Mouse (Mus musculus): ENCODE results near the gene Vwa8. TPM values are rescaled to one million over a fixed set of nuclear protein-coding genes. Genes with fewer than 3 reads are reported as not detected.
"Not testable (repeated sequence)": the region's sequence is repeated elsewhere in the genome, so short reads cannot be mapped to it uniquely, and the experiment has no call there.

Vwa8 gene
- polyA plus RNA-seq, 1 experiment from 2014 or later: 8.2 TPM

- no peaks in the 10 kb centered on the region for H3K27me3 ChIP-seq
- no peak overlapping the region for H3K27ac ChIP-seq
- no peaks in the 10 kb centered on the region for H3K4me1 ChIP-seq
- no peak overlapping the region for H3K4me2 ChIP-seq
- H3K9me3 ChIP-seq: no peaks in the 10 kb centered on the region
- no peak for ATAC-seq (ENCODE audit: low FRiP score)
- H3K36me3 ChIP-seq (replicated peaks): no peaks in the 10 kb centered on the region
- H3K9ac ChIP-seq: no peak overlapping the region
- 92% methylated on average over 2 of the region's 2 CpGs for WGBS
- no peak overlapping the region for H3K4me3 ChIP-seq (replicated peaks)
Measured at GRCm38 (mm10) chr14:78996359-78996758, 147.5 kb downstream of the Vwa8 start.

DNA sequence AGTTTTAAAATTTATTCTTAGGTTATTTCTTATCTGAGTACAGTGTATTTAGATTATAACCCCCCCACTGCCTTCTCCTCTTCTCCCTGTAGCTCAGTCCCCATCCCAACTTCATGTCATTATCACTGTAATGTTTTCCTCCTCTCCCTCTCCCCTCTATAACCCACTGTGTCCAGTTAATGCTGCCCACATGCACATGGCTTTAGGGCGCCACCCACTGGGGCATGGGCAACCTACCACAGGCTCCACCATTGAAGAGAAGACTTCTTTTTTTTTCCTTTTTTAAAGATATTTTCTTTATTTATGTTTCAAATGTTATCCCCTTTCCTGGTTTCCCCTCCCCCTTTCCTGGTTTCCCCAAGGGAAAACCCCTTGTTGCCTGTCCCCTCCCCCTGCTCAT, 154.7 kb downstream of the Vwa8 start:
- Histone ChIP-seq H3K27ac (no peak overlapping the region), H3K4me2 (no peak overlapping the region), H3K9me3 (no peaks in the 10 kb centered on the region), H3K27me3 (no peaks in the 10 kb centered on the region), H3K4me1 (no peaks in the 10 kb centered on the region), H3K4me3 (replicated peaks) (no peak overlapping the region), H3K9ac (no peak overlapping the region), H3K36me3 (replicated peaks) (no peaks in the 10 kb centered on the region)
- WGBS: 65% methylated on average over 1 of the region's 1 CpGs
- ATAC-seq (ENCODE audit: low FRiP score): no peak

DNA sequence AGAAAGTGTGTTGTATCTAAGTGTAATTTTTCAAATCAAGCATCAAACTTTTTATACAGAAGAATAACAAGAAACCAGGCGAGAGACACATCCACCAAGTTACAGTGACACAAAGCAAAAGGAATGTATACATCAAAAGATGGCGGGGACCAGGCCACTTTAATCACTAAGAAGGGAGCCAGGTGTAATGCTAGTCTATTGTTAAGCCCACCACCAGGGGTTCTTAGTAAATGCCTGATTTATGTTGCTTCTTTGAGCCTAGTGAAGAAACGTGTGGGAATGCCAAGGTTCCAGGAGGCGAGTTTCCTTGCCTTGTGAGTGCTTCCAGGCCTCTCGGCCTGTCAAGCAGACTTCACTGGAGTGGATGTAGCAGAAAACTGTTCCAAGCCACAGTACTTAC, 168.9 kb downstream of the Vwa8 start:
- 78% methylated on average over 5 of the region's 5 CpGs for WGBS
- H3K27ac ChIP-seq; H3K4me1 ChIP-seq; ATAC-seq (ENCODE audit: low FRiP score); H3K9ac ChIP-seq; H3K9me3 ChIP-seq; H3K36me3 ChIP-seq (replicated peaks); H3K4me3 ChIP-seq (replicated peaks); H3K27me3 ChIP-seq; H3K4me2 ChIP-seq: not testable (repeated sequence)

GRCm38 (mm10) chr14:79018564-79018963, 169.7 kb downstream of the Vwa8 start:
- H3K4me1 ChIP-seq: peaks cover 10% of the 10 kb centered on the region
- no peak overlapping the region for H3K4me2 ChIP-seq
- no peak overlapping the region for H3K9ac ChIP-seq
- no peak for ATAC-seq (ENCODE audit: low FRiP score)
- no peaks in the 10 kb centered on the region for H3K36me3 ChIP-seq (replicated peaks)
- H3K27me3 ChIP-seq: no peaks in the 10 kb centered on the region
- H3K4me3 ChIP-seq (replicated peaks): no peak overlapping the region
- WGBS: 77% methylated on average over 4 of the region's 4 CpGs
- H3K27ac ChIP-seq: no peak overlapping the region
- no peaks in the 10 kb centered on the region for H3K9me3 ChIP-seq

DNA sequence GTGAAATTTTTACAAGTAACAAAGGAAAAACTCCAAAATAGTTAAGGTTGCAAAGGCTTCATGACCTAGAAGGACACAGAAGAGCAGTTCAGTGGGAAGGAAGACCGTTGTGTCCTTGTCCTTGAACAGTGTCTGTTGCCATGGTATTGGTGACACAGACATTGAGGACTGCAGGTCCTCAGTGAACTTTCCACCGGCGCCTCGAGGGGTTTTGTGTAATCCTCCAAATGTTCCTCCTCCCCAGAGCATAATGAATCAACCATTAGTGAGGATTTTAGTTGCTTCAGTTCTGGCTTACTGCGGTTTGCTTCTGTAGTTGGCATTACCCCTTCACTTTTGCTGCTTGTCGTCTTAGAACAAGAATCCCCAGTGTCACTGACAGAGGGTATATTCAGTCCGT, 172.9 kb downstream of the Vwa8 start:
- Histone ChIP-seq H3K36me3 (replicated peaks) (no peaks in the 10 kb centered on the region), H3K4me3 (replicated peaks) (no peak overlapping the region), H3K9ac (no peak overlapping the region), H3K27me3 (no peaks in the 10 kb centered on the region), H3K4me2 (no peak overlapping the region), H3K9me3 (no peaks in the 10 kb centered on the region), H3K4me1 (peaks cover 10% of the 10 kb centered on the region), H3K27ac (no peak overlapping the region)
- ATAC-seq (ENCODE audit: low FRiP score): no peak
- WGBS: 44% methylated on average over 7 of the region's 7 CpGs

DNA sequence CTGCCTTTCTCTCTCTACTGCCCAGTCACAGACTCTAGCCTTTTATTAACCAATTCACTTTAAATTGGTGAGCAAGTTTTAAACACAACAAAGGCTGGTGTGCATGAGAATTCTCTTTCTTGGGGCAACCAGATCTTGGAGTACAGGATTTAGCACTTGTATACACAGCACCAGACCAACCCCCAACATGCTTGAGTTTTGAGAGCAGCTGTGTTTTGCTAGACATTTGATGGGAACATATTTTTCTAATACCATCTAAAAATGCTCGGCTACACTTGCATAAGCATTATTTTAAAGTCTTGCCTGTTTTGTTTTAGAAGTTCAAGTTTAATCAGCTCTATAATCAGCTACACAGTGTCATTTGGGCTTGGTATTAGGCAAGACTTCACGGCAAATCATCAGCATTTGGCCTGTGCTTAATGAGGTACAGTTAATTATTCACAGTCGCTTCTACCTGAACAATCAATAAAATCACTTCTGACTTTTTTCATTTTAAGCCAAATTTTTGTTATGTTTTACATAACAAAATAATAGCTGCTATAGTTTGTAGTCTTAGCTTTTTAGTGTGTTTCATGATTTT, 180.2 kb downstream of the Vwa8 start:
- Histone ChIP-seq H3K27ac (no peak overlapping the region), H3K9me3 (no peaks in the 10 kb centered on the region), H3K4me2 (no peak overlapping the region), H3K27me3 (no peaks in the 10 kb centered on the region), H3K4me3 (replicated peaks) (no peak overlapping the region), H3K36me3 (replicated peaks) (no peaks in the 10 kb centered on the region), H3K4me1 (no peaks in the 10 kb centered on the region), H3K9ac (no peak overlapping the region)
- ATAC-seq (ENCODE audit: low FRiP score): no peak
- WGBS: 81% methylated on average over 3 of the region's 3 CpGs

DNA sequence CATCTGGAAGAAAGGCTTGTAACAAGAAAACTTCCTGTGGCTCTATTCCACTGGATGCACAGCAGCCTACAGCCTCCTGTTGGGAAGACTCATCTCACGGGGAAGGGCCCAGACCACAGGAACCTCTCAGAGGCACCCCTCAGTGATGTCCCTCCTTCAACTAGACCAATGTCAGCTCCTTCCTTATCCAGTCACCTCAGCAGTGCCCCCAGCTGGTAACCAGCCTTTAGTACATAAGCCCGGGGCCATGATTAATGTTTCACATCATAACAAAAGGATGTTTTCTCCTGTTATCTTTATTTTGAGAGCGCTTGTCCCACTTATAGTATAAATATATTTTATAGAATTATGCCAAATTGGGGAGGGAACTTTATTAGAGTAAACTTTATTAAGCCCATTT, 181.9 kb downstream of the Vwa8 start:
- Histone ChIP-seq H3K4me2 (no peak overlapping the region), H3K36me3 (replicated peaks) (no peaks in the 10 kb centered on the region), H3K27me3 (no peaks in the 10 kb centered on the region), H3K4me3 (replicated peaks) (no peak overlapping the region), H3K27ac (no peak overlapping the region), H3K9ac (no peak overlapping the region), H3K4me1 (no peaks in the 10 kb centered on the region; the same call in 1 of the 2 replicates), H3K9me3 (no peaks in the 10 kb centered on the region)
- WGBS: 90% methylated on average over 3 of the region's 3 CpGs
- ATAC-seq (ENCODE audit: low FRiP score): no peak

DNA sequence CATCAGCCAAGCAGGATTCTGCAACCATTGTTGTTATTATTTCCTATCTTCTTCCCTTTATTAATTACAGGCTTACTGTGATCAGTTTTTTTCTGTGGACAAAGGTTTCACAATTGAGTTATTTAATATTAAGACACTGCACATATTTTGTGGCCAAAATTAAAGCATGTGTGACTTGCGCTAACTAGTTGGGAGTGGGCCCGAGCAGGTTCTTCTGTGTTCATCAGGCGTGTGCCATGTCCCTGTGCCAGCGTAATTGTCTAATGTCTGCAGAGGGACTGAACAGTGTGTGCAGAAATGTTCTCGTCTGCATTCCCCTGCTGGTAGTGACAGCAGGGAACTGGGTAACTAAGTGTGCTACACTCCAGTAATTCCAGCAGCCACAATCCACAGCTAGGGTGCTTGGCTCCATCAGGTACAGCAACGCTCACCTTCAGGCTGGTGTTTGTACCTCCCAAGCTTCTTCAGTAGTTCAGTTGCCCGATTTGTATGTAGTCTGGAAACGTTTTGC, 182.4 kb downstream of the Vwa8 start:
- Histone ChIP-seq H3K36me3 (replicated peaks) (no peaks in the 10 kb centered on the region), H3K4me3 (replicated peaks) (no peak overlapping the region), H3K27me3 (no peaks in the 10 kb centered on the region), H3K9ac (no peak overlapping the region), H3K4me2 (no peak overlapping the region), H3K27ac (no peak overlapping the region), H3K9me3 (no peaks in the 10 kb centered on the region), H3K4me1 (no peaks in the 10 kb centered on the region; the same call in 1 of the 2 replicates)
- 90% methylated on average over 8 of the region's 8 CpGs for WGBS
- no peak for ATAC-seq (ENCODE audit: low FRiP score)

DNA sequence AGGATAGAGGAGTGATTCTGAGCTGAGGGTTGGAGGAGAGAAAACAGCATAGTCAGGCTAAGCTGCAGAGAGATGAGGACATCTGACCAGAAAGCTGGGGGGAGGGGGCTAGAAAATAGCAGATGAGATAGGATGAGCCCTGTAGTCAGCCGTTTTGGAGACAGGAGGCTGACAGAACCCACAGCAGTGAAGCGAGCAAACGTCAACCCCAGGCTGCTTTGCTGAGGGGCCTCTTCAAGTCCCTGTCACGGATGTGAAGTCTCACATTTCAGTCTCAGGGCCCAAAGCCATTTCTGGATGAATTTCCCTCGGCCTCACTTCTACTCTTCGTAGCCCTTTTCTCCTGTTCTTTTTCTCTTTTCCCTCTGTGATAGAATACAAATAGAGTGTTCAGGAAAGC, 184.5 kb downstream of the Vwa8 start:
- Histone ChIP-seq H3K27me3 (no peaks in the 10 kb centered on the region), H3K36me3 (replicated peaks) (no peaks in the 10 kb centered on the region), H3K4me1 (no peaks in the 10 kb centered on the region; the same call in 1 of the 2 replicates), H3K9me3 (no peaks in the 10 kb centered on the region), H3K4me3 (replicated peaks) (no peak overlapping the region), H3K27ac (no peak overlapping the region), H3K9ac (no peak overlapping the region), H3K4me2 (no peak overlapping the region)
- ATAC-seq (ENCODE audit: low FRiP score): no peak
- 80% methylated on average over 6 of the region's 6 CpGs for WGBS

DNA sequence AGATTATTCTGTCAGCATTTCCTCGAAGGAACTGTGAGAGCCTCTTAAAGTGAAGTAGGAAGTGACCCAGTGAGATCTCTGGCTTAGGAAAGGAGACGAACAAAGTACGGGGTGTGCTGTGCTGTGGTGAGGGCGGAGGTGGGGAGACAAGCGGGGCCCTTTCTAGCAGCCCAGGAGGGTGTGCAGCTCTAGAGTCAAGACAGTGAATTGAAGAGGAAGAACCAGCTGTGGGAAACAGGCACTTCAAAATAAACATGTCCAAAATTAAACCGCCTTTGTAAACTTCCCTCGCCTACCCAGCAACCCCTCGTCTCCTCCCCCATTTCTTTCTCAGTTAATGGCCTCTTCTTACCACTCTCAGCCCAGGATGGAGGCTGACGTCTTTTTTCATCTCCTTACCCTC, 185.7 kb downstream of the Vwa8 start:
- Histone ChIP-seq H3K9ac (no peak overlapping the region), H3K9me3 (no peaks in the 10 kb centered on the region), H3K27ac (no peak overlapping the region), H3K36me3 (replicated peaks) (no peaks in the 10 kb centered on the region), H3K27me3 (no peaks in the 10 kb centered on the region), H3K4me3 (replicated peaks) (no peak overlapping the region), H3K4me2 (no peak overlapping the region), H3K4me1 (no peaks in the 10 kb centered on the region; the same call in 1 of the 2 replicates)
- ATAC-seq (ENCODE audit: low FRiP score): no peak
- 70% methylated on average over 9 of the region's 9 CpGs for WGBS

GRCm38 (mm10) chr14:79035575-79035974, 186.7 kb downstream of the Vwa8 start:
- Histone ChIP-seq H3K9ac (no peak overlapping the region), H3K4me2 (no peak overlapping the region), H3K27me3 (no peaks in the 10 kb centered on the region), H3K27ac (no peak overlapping the region), H3K4me3 (replicated peaks) (no peak overlapping the region), H3K9me3 (no peaks in the 10 kb centered on the region), H3K4me1 (no peaks in the 10 kb centered on the region; the same call in 1 of the 2 replicates), H3K36me3 (replicated peaks) (no peaks in the 10 kb centered on the region)
- 80% methylated on average over 9 of the region's 9 CpGs for WGBS
- no peak for ATAC-seq (ENCODE audit: low FRiP score)

- Histone ChIP-seq H3K4me3 (replicated peaks) (no peak overlapping the region), H3K27ac (no peak overlapping the region), H3K27me3 (no peaks in the 10 kb centered on the region), H3K9me3 (no peaks in the 10 kb centered on the region), H3K4me2 (no peak overlapping the region), H3K4me1 (no peaks in the 10 kb centered on the region), H3K9ac (no peak overlapping the region), H3K36me3 (replicated peaks) (no peaks in the 10 kb centered on the region)
- ATAC-seq (ENCODE audit: low FRiP score): no peak
- WGBS: 88% methylated on average over 2 of the region's 2 CpGs
Measured at GRCm38 (mm10) chr14:79047186-79047585, 198.3 kb downstream of the Vwa8 start.

- no peaks in the 10 kb centered on the region for H3K4me1 ChIP-seq
- WGBS: 90% methylated on average over 6 of the region's 6 CpGs
- H3K4me3 ChIP-seq (replicated peaks): no peak overlapping the region
- no peak overlapping the region for H3K4me2 ChIP-seq
- H3K36me3 ChIP-seq (replicated peaks): no peaks in the 10 kb centered on the region
- H3K9me3 ChIP-seq: no peaks in the 10 kb centered on the region
- no peak overlapping the region for H3K27ac ChIP-seq
- no peak overlapping the region for H3K9ac ChIP-seq
- no peaks in the 10 kb centered on the region for H3K27me3 ChIP-seq
- ATAC-seq (ENCODE audit: low FRiP score): no peak
Measured at GRCm38 (mm10) chr14:79047956-79048355, 199.1 kb downstream of the Vwa8 start.
